Mouse (Mus musculus) embryo, embryonic 10 days (tissue): Measurements from ENCODE around the gene Micall1.

Experiments
- DNase-seq: peaks from one replicate; pipeline ENCODE4 v3.0.0-alpha.2; 2015; ENCODE audit warnings: low spot score

Gene Micall1

GRCm38 (mm10) chr15:79108421-79109320 lies at the start of gene Micall1:
Micall1 (plus strand) TSS chr15:79108898.
- peak; percentile 63 for DNase-seq

GRCm38 (mm10) chr15:79060887-79061565 lies 47.7 kb upstream of the Micall1 start:
- DNase-seq, result no peak

- DNase-seq, result peak; percentile 100
Observed at GRCm38 (mm10) chr15:79062376-79063159, 46.1 kb upstream of the Micall1 start, which contains the start of gene Ankrd54. Ankrd54 (minus strand) TSS chr15:79062893.

- DNase-seq, result no peak
Observed at GRCm38 (mm10) chr15:79063160-79063740, 45.4 kb upstream of the Micall1 start.

GRCm38 (mm10) chr15:79065086-79065770 lies 43.5 kb upstream of the Micall1 start:
- no peak for DNase-seq

- peak; percentile 52 for DNase-seq
Observed at GRCm38 (mm10) chr15:79066276-79066675, 42.4 kb upstream of the Micall1 start.

GRCm38 (mm10) chr15:79067631-79068030 lies 41.1 kb upstream of the Micall1 start:
- no peak for DNase-seq

- no peak for DNase-seq
Observed at GRCm38 (mm10) chr15:79068416-79068815, 40.3 kb upstream of the Micall1 start.

- peak; percentile 52 for DNase-seq
Observed at GRCm38 (mm10) chr15:79071117-79072039, 37.3 kb upstream of the Micall1 start.

GRCm38 (mm10) chr15:79073752-79074151 lies 34.9 kb upstream of the Micall1 start:
- DNase-seq, result no peak

GRCm38 (mm10) chr15:79074446-79074845 lies 34.3 kb upstream of the Micall1 start:
- DNase-seq, result no peak

- peak; percentile 91 for DNase-seq
Observed at GRCm38 (mm10) chr15:79074913-79075532, 33.7 kb upstream of the Micall1 start, which contains the start of gene Eif3l. Eif3l (plus strand) TSS chr15:79075179.

GRCm38 (mm10) chr15:79075658-79076365 lies 32.9 kb upstream of the Micall1 start:
- DNase-seq, result no peak

- no peak for DNase-seq
Observed at GRCm38 (mm10) chr15:79079567-79079966, 29.1 kb upstream of the Micall1 start.

- no peak for DNase-seq
Observed at GRCm38 (mm10) chr15:79092284-79092683, 16.4 kb upstream of the Micall1 start.

- peak; percentile 54 for DNase-seq
Observed at GRCm38 (mm10) chr15:79093083-79093839, 15.4 kb upstream of the Micall1 start.

GRCm38 (mm10) chr15:79095483-79095882 lies 13.2 kb upstream of the Micall1 start:
- no peak for DNase-seq

- DNase-seq, result no peak
Observed at GRCm38 (mm10) chr15:79096556-79096955, 12.1 kb upstream of the Micall1 start.
